Mouse (Mus musculus) forebrain, embryonic 13.5 days (tissue): ENCODE results near the gene Ocm. TPM values are rescaled to one million over a fixed set of nuclear protein-coding genes. Genes with fewer than 3 reads are reported as not detected.
A peak's percentile ranks its signal among the peaks of the same experiment; 100 is the strongest.

Experiments
- ATAC-seq: fragments of 200-750 bp; cut with Nextera tagmentation; 2 replicates; pipeline ENCODE4 v1.8.0; 2017
- H3K27ac ChIP-seq: fragments of 300-500 bp; sonication (generic); 2 replicates; pipeline ENCODE4 v1.5.1; 2015; ENCODE audit warnings: inconsistent platforms, mild to moderate bottlenecking, moderate library complexity
- H3K27me3 ChIP-seq: fragments of 300-500 bp; sonication (generic); 2 replicates; pipeline ENCODE4 v1.6.1; 2015; ENCODE audit warnings: mild to moderate bottlenecking, inconsistent platforms
- H3K36me3 ChIP-seq: fragments of 300-500 bp; sonication (generic); 2 replicates; pipeline ENCODE4 v1.6.1; 2015; ENCODE audit warnings: mild to moderate bottlenecking, inconsistent platforms; ENCODE audit not compliant: poor library complexity, severe bottlenecking
- H3K4me1 ChIP-seq: fragments of 300-500 bp; sonication (generic); 2 replicates; pipeline ENCODE4 v1.6.1; 2015; ENCODE audit warnings: inconsistent platforms
- H3K4me2 ChIP-seq: fragments of 300-500 bp; sonication (generic); 2 replicates; pipeline ENCODE4 v1.6.1; 2015; ENCODE audit warnings: inconsistent platforms, mild to moderate bottlenecking, moderate library complexity
- H3K4me3 ChIP-seq: fragments of 300-500 bp; sonication (generic); 2 replicates; pipeline ENCODE4 v1.5.1; 2015; ENCODE audit warnings: mild to moderate bottlenecking, inconsistent platforms
- H3K9ac ChIP-seq: fragments of 300-500 bp; sonication (generic); 2 replicates; pipeline ENCODE4 v1.6.1; 2015; ENCODE audit warnings: mild to moderate bottlenecking, inconsistent platforms
- H3K9me3 ChIP-seq: fragments of 300-500 bp; sonication (generic); replicated peaks from 2 replicates; pipeline ENCODE4 v1.6.1; 2016; ENCODE audit warnings: inconsistent platforms
- WGBS: fragments of 180-500 bp; shearing (Covaris S2); methylation state at CpG from one replicate; pipeline ENCODE4 v1.1.7; 2015; 5-methylcytosine and 5-hydroxymethylcytosine counted together
- polyA plus RNA-seq: library from polyadenylated mRNA; unstranded; fragments of >200 nt; fragmentation: Nextera tagmentation; extraction: Ambion mirVana; gene quantifications from 2 replicates; pipeline ENCODE4 v1.2.1, GENCODE M21; 2015

Ocm gene
- polyA plus RNA-seq, result not detected in 2 replicates

GRCm38 (mm10) chr5:144026620-144027263 is at the start of gene Ocm:
Ocm (minus strand) TSS chr5:144026670.
- H3K4me2 ChIP-seq, result no peak within 1 kb of the TSS
- no peaks in the 10 kb centered on the region for H3K27me3 ChIP-seq
- no peaks in the 10 kb centered on the region for H3K36me3 ChIP-seq
- H3K9ac ChIP-seq, result no peak within 1 kb of the TSS
- no peak within 1 kb of the TSS for H3K27ac ChIP-seq
- no peaks in the 10 kb centered on the region for H3K4me1 ChIP-seq
- 80% methylated on average over 11 of the region's 11 CpGs for WGBS
- no peak for ATAC-seq
- no peaks in the 10 kb centered on the region for H3K9me3 ChIP-seq
- no peak within 1 kb of the TSS for H3K4me3 ChIP-seq

GRCm38 (mm10) chr5:144071249-144071648 is 44.8 kb upstream of the Ocm start:
- ATAC-seq, result no peak
- 33% methylated on average over 1 of the region's 1 CpGs for WGBS
- Histone ChIP-seq H3K9ac (no peak overlapping the region), H3K4me2 (no peak overlapping the region), H3K27ac (no peak overlapping the region), H3K4me3 (no peak overlapping the region), H3K27me3 (no peaks in the 10 kb centered on the region), H3K9me3 (no peaks in the 10 kb centered on the region; the same call in 1 of the 2 replicates), H3K4me1 (no peaks in the 10 kb centered on the region), H3K36me3 (no peaks in the 10 kb centered on the region)

GRCm38 (mm10) chr5:144070064-144070463 is 43.6 kb upstream of the Ocm start:
- 85% methylated on average over 1 of the region's 1 CpGs for WGBS

GRCm38 (mm10) chr5:144066036-144066435 is 39.6 kb upstream of the Ocm start:
- ATAC-seq, result no peak
- 86% methylated on average over 2 of the region's 2 CpGs for WGBS
- no peak overlapping the region for H3K4me3 ChIP-seq
- H3K27ac ChIP-seq, result no peak overlapping the region
- H3K4me1 ChIP-seq, result no peaks in the 10 kb centered on the region
- no peaks in the 10 kb centered on the region for H3K9me3 ChIP-seq
- H3K9ac ChIP-seq, result no peak overlapping the region
- H3K36me3 ChIP-seq, result no peaks in the 10 kb centered on the region
- H3K27me3 ChIP-seq, result no peaks in the 10 kb centered on the region
- H3K4me2 ChIP-seq, result no peak overlapping the region

More at GRCm38 (mm10) chr5:144070064-144070463, 43.6 kb upstream of the Ocm start:
- Histone ChIP-seq H3K27me3 (no peaks in the 10 kb centered on the region), H3K9me3 (no peaks in the 10 kb centered on the region; the same call in 1 of the 2 replicates), H3K36me3 (no peaks in the 10 kb centered on the region), H3K4me1 (no peaks in the 10 kb centered on the region), H3K27ac (no peak overlapping the region), H3K4me3 (no peak overlapping the region), H3K9ac (no peak overlapping the region), H3K4me2 (no peak overlapping the region)
- ATAC-seq, result no peak

GRCm38 (mm10) chr5:144064093-144064492 is 37.6 kb upstream of the Ocm start:
- ATAC-seq, result no peak
- Histone ChIP-seq H3K4me1 (no peaks in the 10 kb centered on the region), H3K9ac (no peak overlapping the region), H3K4me2 (no peak overlapping the region), H3K27ac (no peak overlapping the region), H3K4me3 (no peak overlapping the region), H3K36me3 (no peaks in the 10 kb centered on the region), H3K9me3 (no peaks in the 10 kb centered on the region), H3K27me3 (no peaks in the 10 kb centered on the region)
- WGBS, result 47% methylated on average over 5 of the region's 5 CpGs

- Histone ChIP-seq H3K9ac (no peak overlapping the region), H3K36me3 (no peaks in the 10 kb centered on the region), H3K4me1 (no peaks in the 10 kb centered on the region), H3K9me3 (no peaks in the 10 kb centered on the region; the same call in 1 of the 2 replicates), H3K4me2 (no peak overlapping the region), H3K27ac (no peak overlapping the region), H3K27me3 (no peaks in the 10 kb centered on the region), H3K4me3 (no peak overlapping the region)
- no peak for ATAC-seq
- 87% methylated on average over 6 of the region's 6 CpGs for WGBS
These were observed 27.9 kb upstream of the Ocm start for GRCm38 (mm10) chr5:144054340-144054739.

GRCm38 (mm10) chr5:144053450-144053849 is 27.0 kb upstream of the Ocm start:
- 53% methylated on average over 3 of the region's 3 CpGs for WGBS
- Histone ChIP-seq H3K27me3 (no peaks in the 10 kb centered on the region), H3K36me3 (no peaks in the 10 kb centered on the region), H3K9ac (no peak overlapping the region), H3K4me1 (no peaks in the 10 kb centered on the region), H3K27ac (no peak overlapping the region), H3K4me2 (no peak overlapping the region), H3K9me3 (no peaks in the 10 kb centered on the region; the same call in 1 of the 2 replicates), H3K4me3 (no peak overlapping the region)
- ATAC-seq, result no peak

GRCm38 (mm10) chr5:144051268-144051667 is 24.8 kb upstream of the Ocm start:
- no peaks in the 10 kb centered on the region for H3K4me1 ChIP-seq
- no peaks in the 10 kb centered on the region for H3K27me3 ChIP-seq
- no peaks in the 10 kb centered on the region; the same call in 1 of the 2 replicates for H3K9me3 ChIP-seq
- no peak overlapping the region for H3K4me2 ChIP-seq
- no peak for ATAC-seq
- H3K9ac ChIP-seq, result no peak overlapping the region
- H3K4me3 ChIP-seq, result no peak overlapping the region
- H3K36me3 ChIP-seq, result no peaks in the 10 kb centered on the region
- H3K27ac ChIP-seq, result no peak overlapping the region

GRCm38 (mm10) chr5:144049881-144050280 is 23.4 kb upstream of the Ocm start:
- 88% methylated on average over 3 of the region's 3 CpGs for WGBS
- H3K27me3 ChIP-seq, result no peaks in the 10 kb centered on the region
- no peak for ATAC-seq
- no peaks in the 10 kb centered on the region; the same call in 1 of the 2 replicates for H3K9me3 ChIP-seq
- no peak overlapping the region for H3K4me3 ChIP-seq
- H3K27ac ChIP-seq, result no peak overlapping the region
- H3K36me3 ChIP-seq, result no peaks in the 10 kb centered on the region
- H3K4me2 ChIP-seq, result no peak overlapping the region
- H3K9ac ChIP-seq, result no peak overlapping the region
- H3K4me1 ChIP-seq, result no peaks in the 10 kb centered on the region

GRCm38 (mm10) chr5:144047324-144047723 is 20.9 kb upstream of the Ocm start:
- WGBS, result 61% methylated on average over 13 of the region's 13 CpGs
- no peaks in the 10 kb centered on the region; the same call in 1 of the 2 replicates for H3K9me3 ChIP-seq
- 0 out of 2 replicates have a peak, but pooled peaks have one; percentile 45 for ATAC-seq
- no peak overlapping the region for H3K9ac ChIP-seq
- H3K4me1 ChIP-seq, result no peaks in the 10 kb centered on the region
- no peak overlapping the region for H3K4me3 ChIP-seq
- H3K27me3 ChIP-seq, result no peaks in the 10 kb centered on the region
- 0 out of 2 replicates have a peak overlapping the region, but pooled peaks have one; percentile 33 for H3K27ac ChIP-seq
- H3K4me2 ChIP-seq, result no peak overlapping the region
- H3K36me3 ChIP-seq, result no peaks in the 10 kb centered on the region

- Histone ChIP-seq H3K27ac (no peak overlapping the region), H3K4me1 (no peaks in the 10 kb centered on the region), H3K4me2 (no peak overlapping the region), H3K9ac (no peak overlapping the region), H3K4me3 (no peak overlapping the region), H3K9me3 (no peaks in the 10 kb centered on the region), H3K36me3 (no peaks in the 10 kb centered on the region), H3K27me3 (no peaks in the 10 kb centered on the region)
- 90% methylated on average over 11 of the region's 11 CpGs for WGBS
- ATAC-seq, result no peak
These were observed 16.7 kb upstream of the Ocm start for GRCm38 (mm10) chr5:144043166-144043565.

- Histone ChIP-seq H3K36me3 (no peaks in the 10 kb centered on the region), H3K4me3 (no peak overlapping the region), H3K27ac (no peak overlapping the region), H3K9me3 (no peaks in the 10 kb centered on the region), H3K4me2 (no peak overlapping the region), H3K27me3 (no peaks in the 10 kb centered on the region), H3K4me1 (no peaks in the 10 kb centered on the region), H3K9ac (no peak overlapping the region)
- ATAC-seq, result no peak
- 46% methylated on average over 11 of the region's 11 CpGs for WGBS
These were observed 14.4 kb upstream of the Ocm start for GRCm38 (mm10) chr5:144040720-144041364.
